Mouse (Mus musculus) urinary bladder, postnatal 14 days (tissue): ENCODE measurements around the gene Ucn.

Experiments used
- DNase-seq: peaks from one replicate; pipeline ENCODE4 v3.0.0; 2021; ENCODE audit warnings: low spot score

Ucn gene

GRCm38 (mm10) chr5:31108000-31108490 lies 30.6 kb downstream of the Ucn start, which contains the start of gene Slc30a3:
TSS of gene Slc30a3 (minus strand) at chr5:31108237.
- DNase-seq: no peak

GRCm38 (mm10) chr5:31105814-31106335 lies 32.8 kb downstream of the Ucn start, which contains the start of gene Dnajc5g:
TSS of gene Dnajc5g (plus strand) at chr5:31106285.
- no peak for DNase-seq

- DNase-seq: no peak
Measured at GRCm38 (mm10) chr5:31095711-31096480, 42.7 kb downstream of the Ucn start.

- peak; percentile 29 for DNase-seq
Measured at GRCm38 (mm10) chr5:31094799-31095691, 43.6 kb downstream of the Ucn start.

- DNase-seq: no peak
Measured at GRCm38 (mm10) chr5:31094100-31094798, 44.4 kb downstream of the Ucn start.

GRCm38 (mm10) chr5:31093151-31094041 lies 45.2 kb downstream of the Ucn start:
- no peak for DNase-seq

DNA sequence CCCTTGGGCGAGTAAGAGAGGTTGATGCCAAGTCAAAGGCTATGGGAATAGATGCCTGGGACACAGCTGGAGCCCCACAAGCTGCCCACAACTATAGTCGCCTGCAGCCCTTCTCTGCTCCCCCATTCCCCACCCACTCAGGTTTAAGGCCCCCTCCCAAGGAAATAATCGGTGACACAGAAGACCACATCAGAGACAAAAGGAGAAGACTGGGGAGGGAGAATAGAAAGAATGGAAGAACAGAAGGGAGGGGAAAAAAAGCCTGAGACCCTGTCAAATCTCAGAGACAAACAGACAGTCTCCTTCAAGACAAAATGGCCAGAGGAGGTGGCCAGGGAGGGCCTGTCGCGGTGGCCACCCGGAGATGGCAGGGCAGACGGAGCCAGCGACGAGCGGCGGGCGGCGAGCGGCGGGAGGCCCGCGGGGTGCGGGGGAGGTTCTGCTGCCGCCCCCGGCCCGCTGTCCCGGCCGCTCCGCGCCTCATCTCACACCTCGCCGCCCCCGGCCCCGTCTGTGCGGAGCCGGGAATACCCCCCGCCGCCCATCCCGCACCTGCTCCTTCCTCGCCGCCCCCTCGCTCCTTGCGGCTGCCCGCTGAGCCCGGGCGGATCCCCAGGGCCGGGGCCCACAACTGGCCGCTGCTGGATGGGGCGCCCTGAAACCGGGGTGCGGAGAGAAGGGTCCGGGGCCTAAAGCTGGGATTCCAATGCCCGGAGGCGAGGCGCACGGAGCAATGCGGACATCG lies 46.2 kb downstream of the Ucn start:
- no peak for DNase-seq
